Mouse (Mus musculus): ENCODE data around the gene Fam78b. TPM values are rescaled to one million over a fixed set of nuclear protein-coding genes. Genes with fewer than 3 reads are reported as not detected.

The Fam78b gene
- polyA plus RNA-seq (2011; ENCODE audit: insufficient read depth, insufficient read length, low read depth, missing spikeins): 0.67 and 0.84 TPM in 2 replicates

- H3K9me3 ChIP-seq (replicated peaks; ENCODE audit: control insufficient read depth, insufficient read depth, low read length, poor library complexity, severe bottlenecking): no peaks in the 10 kb centered on the region
- H3K4me3 ChIP-seq (ENCODE audit: low read depth, low read length): peak within 1 kb of the TSS; percentile 86
- no peak within 1 kb of the TSS for H3K27ac ChIP-seq (ENCODE audit: insufficient read depth, low read length)
- no peaks in the 10 kb centered on the region for H3K4me1 ChIP-seq (ENCODE audit: control insufficient read depth, insufficient read depth, low read length)
- peak within 1 kb of the TSS; percentile 96 for H3K9ac ChIP-seq (ENCODE audit: low read depth, poor library complexity, severe bottlenecking)
- TF ChIP-seq POLR2A (IDR thresholded peaks at IDR 0.05; ENCODE audit: insufficient read depth, low read length) (no peak), EP300 (IDR thresholded peaks at IDR 0.05; ENCODE audit: insufficient read depth, low read depth, low read length) (no peak), CTCF (IDR thresholded peaks at IDR 0.05; ENCODE audit: low read depth, low read length) (no peak)
- H3K27me3 ChIP-seq (ENCODE audit: control insufficient read depth, insufficient read depth, low read length, poor library complexity, severe bottlenecking): peaks cover 10% of the 10 kb centered on the region
- H3K36me3 ChIP-seq (ENCODE audit: control insufficient read depth, insufficient read depth, low read length, poor library complexity, severe bottlenecking): no peaks in the 10 kb centered on the region
These were observed at the start of gene Fam78b for GRCm38 (mm10) chr1:167001174-167001843. Fam78b (plus strand) TSS chr1:167001417.

GRCm38 (mm10) chr1:166964508-166964907, 36.7 kb upstream of the Fam78b start:
- no peak overlapping the region for H3K4me3 ChIP-seq (ENCODE audit: low read depth, low read length)
- peaks cover 10% of the 10 kb centered on the region for H3K9me3 ChIP-seq (replicated peaks; ENCODE audit: control insufficient read depth, insufficient read depth, low read length, poor library complexity, severe bottlenecking)
- no peaks in the 10 kb centered on the region for H3K27me3 ChIP-seq (ENCODE audit: control insufficient read depth, insufficient read depth, low read length, poor library complexity, severe bottlenecking)
- H3K27ac ChIP-seq (ENCODE audit: insufficient read depth, low read length): peak overlapping the region; percentile 6; the same call in 1 of the 2 replicates
- no peaks in the 10 kb centered on the region for H3K36me3 ChIP-seq (ENCODE audit: control insufficient read depth, insufficient read depth, low read length, poor library complexity, severe bottlenecking)
- TF ChIP-seq CTCF (IDR thresholded peaks at IDR 0.05; ENCODE audit: low read depth, low read length) (no peak), EP300 (IDR thresholded peaks at IDR 0.05; ENCODE audit: insufficient read depth, low read depth, low read length) (peak; percentile 94), POLR2A (IDR thresholded peaks at IDR 0.05; ENCODE audit: insufficient read depth, low read length) (no peak)
- no peaks in the 10 kb centered on the region for H3K4me1 ChIP-seq (ENCODE audit: control insufficient read depth, insufficient read depth, low read length)
- no peak overlapping the region for H3K9ac ChIP-seq (ENCODE audit: low read depth, poor library complexity, severe bottlenecking)

- Histone ChIP-seq H3K27ac (ENCODE audit: insufficient read depth, low read length) (no peak overlapping the region), H3K4me3 (ENCODE audit: low read depth, low read length) (no peak overlapping the region), H3K9me3 (replicated peaks; ENCODE audit: control insufficient read depth, insufficient read depth, low read length, poor library complexity, severe bottlenecking) (peaks cover 10% of the 10 kb centered on the region), H3K9ac (ENCODE audit: low read depth, poor library complexity, severe bottlenecking) (no peak overlapping the region), H3K27me3 (ENCODE audit: control insufficient read depth, insufficient read depth, low read length, poor library complexity, severe bottlenecking) (no peaks in the 10 kb centered on the region), H3K36me3 (ENCODE audit: control insufficient read depth, insufficient read depth, low read length, poor library complexity, severe bottlenecking) (no peaks in the 10 kb centered on the region), H3K4me1 (ENCODE audit: control insufficient read depth, insufficient read depth, low read length) (no peaks in the 10 kb centered on the region)
- TF ChIP-seq POLR2A (IDR thresholded peaks at IDR 0.05; ENCODE audit: insufficient read depth, low read length) (no peak), EP300 (IDR thresholded peaks at IDR 0.05; ENCODE audit: insufficient read depth, low read depth, low read length) (no peak), CTCF (IDR thresholded peaks at IDR 0.05; ENCODE audit: low read depth, low read length) (no peak)
These were observed 32.9 kb upstream of the Fam78b start for GRCm38 (mm10) chr1:166968271-166968670.

- Histone ChIP-seq H3K4me3 (ENCODE audit: low read depth, low read length) (no peak overlapping the region), H3K9ac (ENCODE audit: low read depth, poor library complexity, severe bottlenecking) (no peak overlapping the region), H3K36me3 (ENCODE audit: control insufficient read depth, insufficient read depth, low read length, poor library complexity, severe bottlenecking) (no peaks in the 10 kb centered on the region), H3K4me1 (ENCODE audit: control insufficient read depth, insufficient read depth, low read length) (no peaks in the 10 kb centered on the region), H3K27me3 (ENCODE audit: control insufficient read depth, insufficient read depth, low read length, poor library complexity, severe bottlenecking) (no peaks in the 10 kb centered on the region), H3K9me3 (replicated peaks; ENCODE audit: control insufficient read depth, insufficient read depth, low read length, poor library complexity, severe bottlenecking) (no peaks in the 10 kb centered on the region), H3K27ac (ENCODE audit: insufficient read depth, low read length) (no peak overlapping the region)
- no peak for TF ChIP-seq CTCF (IDR thresholded peaks at IDR 0.05; ENCODE audit: low read depth, low read length)
- TF ChIP-seq POLR2A (IDR thresholded peaks at IDR 0.05; ENCODE audit: insufficient read depth, low read length): no peak
- TF ChIP-seq EP300 (IDR thresholded peaks at IDR 0.05; ENCODE audit: insufficient read depth, low read depth, low read length): no peak
These were observed 27.5 kb upstream of the Fam78b start for GRCm38 (mm10) chr1:166973731-166974130.

GRCm38 (mm10) chr1:166978611-166979010, 22.6 kb upstream of the Fam78b start:
- no peak overlapping the region for H3K4me3 ChIP-seq (ENCODE audit: low read depth, low read length)
- no peaks in the 10 kb centered on the region for H3K9me3 ChIP-seq (replicated peaks; ENCODE audit: control insufficient read depth, insufficient read depth, low read length, poor library complexity, severe bottlenecking)
- H3K27ac ChIP-seq (ENCODE audit: insufficient read depth, low read length): no peak overlapping the region
- no peaks in the 10 kb centered on the region for H3K27me3 ChIP-seq (ENCODE audit: control insufficient read depth, insufficient read depth, low read length, poor library complexity, severe bottlenecking)
- H3K4me1 ChIP-seq (ENCODE audit: control insufficient read depth, insufficient read depth, low read length): no peaks in the 10 kb centered on the region
- no peaks in the 10 kb centered on the region for H3K36me3 ChIP-seq (ENCODE audit: control insufficient read depth, insufficient read depth, low read length, poor library complexity, severe bottlenecking)
- TF ChIP-seq POLR2A (IDR thresholded peaks at IDR 0.05; ENCODE audit: insufficient read depth, low read length) (no peak), CTCF (IDR thresholded peaks at IDR 0.05; ENCODE audit: low read depth, low read length) (no peak), EP300 (IDR thresholded peaks at IDR 0.05; ENCODE audit: insufficient read depth, low read depth, low read length) (no peak)
- no peak overlapping the region for H3K9ac ChIP-seq (ENCODE audit: low read depth, poor library complexity, severe bottlenecking)

GRCm38 (mm10) chr1:166994266-166994665, 7.0 kb upstream of the Fam78b start:
- TF ChIP-seq EP300 (IDR thresholded peaks at IDR 0.05; ENCODE audit: insufficient read depth, low read depth, low read length) (no peak), CTCF (IDR thresholded peaks at IDR 0.05; ENCODE audit: low read depth, low read length) (no peak), POLR2A (IDR thresholded peaks at IDR 0.05; ENCODE audit: insufficient read depth, low read length) (no peak)
- Histone ChIP-seq H3K4me1 (ENCODE audit: control insufficient read depth, insufficient read depth, low read length) (no peaks in the 10 kb centered on the region), H3K4me3 (ENCODE audit: low read depth, low read length) (no peak overlapping the region), H3K9me3 (replicated peaks; ENCODE audit: control insufficient read depth, insufficient read depth, low read length, poor library complexity, severe bottlenecking) (no peaks in the 10 kb centered on the region), H3K27me3 (ENCODE audit: control insufficient read depth, insufficient read depth, low read length, poor library complexity, severe bottlenecking) (no peaks in the 10 kb centered on the region), H3K9ac (ENCODE audit: low read depth, poor library complexity, severe bottlenecking) (no peak overlapping the region), H3K36me3 (ENCODE audit: control insufficient read depth, insufficient read depth, low read length, poor library complexity, severe bottlenecking) (no peaks in the 10 kb centered on the region), H3K27ac (ENCODE audit: insufficient read depth, low read length) (no peak overlapping the region)

Data from ES-Bruce4 (cell line).